Mouse (Mus musculus): ENCODE measurements around the gene Pnldc1.
"Not testable (repeated sequence)": the region's sequence is repeated elsewhere in the genome, so short reads cannot be mapped to it uniquely, and the experiment has no call there.

Gene Pnldc1

DNA sequence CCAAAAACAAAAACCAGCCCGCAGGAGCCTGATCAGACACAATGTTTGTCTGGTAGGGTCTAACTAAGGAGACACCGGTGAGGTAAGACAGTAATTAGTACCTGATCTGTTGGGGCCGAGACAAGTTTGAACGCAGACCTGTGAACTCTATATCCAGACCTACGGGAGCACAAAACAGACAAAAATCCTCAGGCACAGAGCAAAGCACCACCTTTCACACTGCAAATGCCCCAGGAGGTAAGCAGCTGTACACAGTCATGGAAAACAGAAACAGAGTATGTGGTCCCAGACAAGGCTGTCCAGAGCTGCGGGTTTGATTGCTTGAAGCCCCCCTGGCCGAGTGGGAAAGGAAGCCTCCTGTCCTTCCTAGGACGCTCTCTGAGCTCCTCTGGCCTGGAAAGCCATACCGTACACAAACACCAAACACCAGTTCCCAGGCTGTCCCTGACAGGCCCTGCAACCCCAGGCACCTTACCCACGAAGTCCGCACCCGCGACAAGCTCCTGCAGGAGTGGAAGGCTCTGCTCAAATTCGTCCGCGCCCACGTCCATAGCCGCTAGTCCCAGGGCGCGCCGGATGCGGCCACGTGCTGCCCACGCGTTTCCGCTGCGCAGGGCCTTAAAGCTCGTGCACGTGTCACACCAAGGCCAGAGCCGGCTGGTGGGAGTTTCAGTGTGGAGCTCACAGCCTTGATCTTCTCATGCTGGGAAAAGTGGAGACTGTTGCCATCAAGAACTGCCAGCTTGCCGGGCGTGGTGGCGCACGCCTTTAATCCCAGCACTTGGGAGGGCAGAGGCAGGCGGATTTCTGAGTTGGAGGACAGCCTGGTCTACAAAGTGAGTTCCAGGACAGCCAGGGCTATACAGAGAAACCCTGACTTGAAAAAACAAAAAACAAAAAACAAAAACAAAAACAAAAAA, at the start of gene Pnldc1:
Gene Pnldc1, minus strand, starts transcription at position 870 of the 920 bp plus-strand sequence.
- no peak for DNase-seq (ENCODE audit: low spot score in 2 of 2)

DNA sequence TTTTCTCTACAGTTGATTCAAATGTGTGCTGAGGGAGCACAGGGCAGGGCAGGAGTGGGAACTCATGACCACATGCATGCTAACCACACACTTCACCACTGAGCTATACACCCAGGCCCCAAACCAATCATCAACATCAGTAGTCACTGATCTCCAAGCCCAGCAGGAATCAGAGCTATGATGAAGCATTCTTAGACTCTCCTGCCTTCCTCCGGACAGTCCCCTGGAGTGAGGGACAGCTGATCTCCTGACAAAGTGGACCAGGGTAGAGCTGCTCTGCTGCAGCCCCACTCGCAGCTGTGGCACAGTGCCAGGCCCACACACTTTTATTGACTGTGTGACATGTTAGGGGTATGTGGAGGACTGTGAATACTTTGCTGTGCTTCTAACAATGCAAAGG, 49.3 kb upstream of the Pnldc1 start:
- not testable (repeated sequence) for DNase-seq (ENCODE audit: low spot score in 2 of 2)

- no peak for DNase-seq (ENCODE audit: low spot score in 2 of 2)
Observed at GRCm38 (mm10) chr17:12956664-12957063, 46.6 kb upstream of the Pnldc1 start.

GRCm38 (mm10) chr17:12949669-12950068, 39.6 kb upstream of the Pnldc1 start:
- DNase-seq (ENCODE audit: low spot score in 2 of 2) = no peak

DNA sequence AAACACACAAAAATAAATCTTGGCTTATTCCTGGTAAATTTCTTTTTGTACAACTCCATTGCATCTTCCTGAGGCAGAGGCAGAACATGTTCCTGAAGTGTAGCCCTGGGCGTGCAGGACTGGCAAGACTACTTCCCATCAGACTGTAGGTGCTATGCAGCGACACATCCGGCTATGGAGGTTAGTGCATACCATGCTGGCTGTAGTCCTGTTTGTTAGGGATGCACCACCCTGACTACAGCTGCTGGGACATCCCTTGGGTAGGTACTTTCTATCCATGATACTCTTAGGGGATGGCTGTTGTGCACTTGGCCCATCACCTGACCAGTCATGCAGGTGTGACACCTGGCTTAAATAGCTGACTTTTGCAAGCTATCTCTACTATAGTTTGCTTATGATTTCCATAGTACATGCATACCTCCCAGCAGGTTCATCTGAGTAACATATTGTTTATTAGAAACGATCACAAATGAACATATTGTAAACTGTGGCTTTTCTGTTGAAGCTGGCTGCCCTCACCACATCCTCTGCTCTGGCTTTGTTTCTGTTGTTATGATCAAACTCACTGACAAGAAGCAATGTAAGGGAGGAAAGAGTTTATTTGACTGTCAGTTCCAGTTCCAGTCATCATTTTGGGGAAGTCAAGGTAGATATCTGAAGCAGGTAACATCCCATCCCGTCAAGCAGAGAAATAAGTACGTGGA, 32.6 kb upstream of the Pnldc1 start:
- no peak for DNase-seq (ENCODE audit: low spot score in 2 of 2)

- no peak for DNase-seq (ENCODE audit: low spot score in 2 of 2)
Observed at GRCm38 (mm10) chr17:12941543-12942260, 31.7 kb upstream of the Pnldc1 start.

DNA sequence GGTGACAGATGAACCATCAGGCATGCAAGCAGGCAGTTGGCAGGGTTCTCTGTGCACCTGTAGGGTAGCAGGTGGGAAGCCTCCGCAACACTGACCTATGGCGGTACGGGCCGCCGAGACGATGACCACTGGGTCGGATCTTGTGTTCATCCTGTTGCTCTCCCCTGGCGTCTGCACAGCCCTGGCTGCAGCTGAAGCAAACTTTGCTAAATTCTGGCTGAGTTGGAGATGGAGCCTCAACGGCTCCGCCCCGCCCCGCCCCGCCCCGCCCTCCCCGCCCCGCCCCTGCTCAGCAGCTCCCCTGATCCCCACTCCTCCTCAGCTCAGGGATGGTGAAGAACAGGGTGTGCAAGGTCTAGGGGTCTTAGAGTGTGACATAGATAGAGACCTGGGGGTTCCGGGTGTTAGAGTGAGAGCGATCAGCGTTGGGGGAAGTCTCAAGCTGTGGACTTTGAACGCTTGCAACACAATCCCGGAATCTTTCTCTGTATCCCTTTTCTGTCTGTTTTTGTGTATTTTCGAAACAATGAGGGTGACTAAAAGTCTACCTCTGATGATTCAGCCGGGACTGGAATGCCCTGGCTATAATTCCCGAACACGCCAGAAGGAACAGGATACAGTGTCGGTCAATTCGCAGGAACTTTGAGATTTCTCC, 30.2 kb upstream of the Pnldc1 start, which contains the start of gene Acat3:
Gene Acat3, minus strand, starts transcription at position 450 of the 655 bp plus-strand sequence.
- DNase-seq (ENCODE audit: low spot score in 2 of 2) = no peak

GRCm38 (mm10) chr17:12939377-12940148, 29.5 kb upstream of the Pnldc1 start:
- DNase-seq (ENCODE audit: low spot score in 2 of 2) = not testable (repeated sequence)

- DNase-seq (ENCODE audit: low spot score in 2 of 2) = no peak
Observed at GRCm38 (mm10) chr17:12938077-12938476, 28.0 kb upstream of the Pnldc1 start.

DNA sequence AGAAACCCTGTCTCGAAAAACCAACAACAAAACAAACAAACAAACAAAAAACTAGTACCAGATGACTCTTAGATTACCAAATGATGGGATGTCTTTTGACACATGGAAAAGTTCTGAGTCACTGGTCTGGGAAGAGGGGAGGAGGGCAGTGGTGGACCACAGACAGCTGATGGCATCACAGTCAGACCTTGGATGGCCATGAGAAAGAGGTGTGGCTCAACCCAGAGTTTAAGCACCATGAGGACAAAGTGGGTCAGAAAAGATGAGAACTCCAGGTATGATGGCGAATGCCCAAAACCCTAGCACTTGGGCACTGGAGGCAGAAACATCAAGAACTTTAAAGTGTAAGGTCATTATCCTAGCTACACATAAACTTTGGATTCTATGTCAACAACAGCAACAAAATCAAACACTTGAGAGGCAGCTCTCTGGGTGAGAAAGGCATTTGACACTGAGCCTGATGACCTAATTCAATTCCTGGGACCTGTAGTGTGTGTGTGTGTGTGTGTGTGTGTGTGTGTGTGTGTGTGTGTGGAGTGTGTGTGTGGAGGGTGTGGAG, 27.5 kb upstream of the Pnldc1 start:
- no peak for DNase-seq (ENCODE audit: low spot score in 2 of 2)

- DNase-seq (ENCODE audit: low spot score in 2 of 2) = no peak
Observed at GRCm38 (mm10) chr17:12935719-12936118, 25.7 kb upstream of the Pnldc1 start.

GRCm38 (mm10) chr17:12931576-12931975, 21.5 kb upstream of the Pnldc1 start:
- DNase-seq (ENCODE audit: low spot score in 2 of 2) = not testable (repeated sequence)

DNA sequence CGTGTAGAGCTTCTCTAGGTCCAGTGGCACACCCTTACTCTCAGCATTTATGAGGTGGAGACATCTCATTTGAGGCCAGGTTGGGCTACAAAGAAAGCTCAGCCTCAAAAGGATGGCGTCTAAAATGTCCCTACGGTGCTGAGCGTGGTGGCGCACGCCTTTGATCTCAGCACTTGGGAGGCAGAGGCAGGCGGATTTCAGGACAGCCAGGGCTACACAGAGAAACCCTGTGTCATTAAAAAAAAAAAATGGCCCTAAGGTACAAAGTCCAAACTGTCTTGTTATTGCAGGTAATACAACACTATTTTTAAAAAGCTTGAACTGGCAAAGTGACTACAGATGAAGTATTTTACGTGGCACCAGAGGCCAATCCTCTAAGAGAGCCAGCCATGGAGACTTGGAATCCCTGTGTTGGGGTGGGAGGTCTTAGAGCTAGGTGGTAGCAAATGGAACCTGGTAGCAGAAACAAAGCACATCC, 15.7 kb upstream of the Pnldc1 start:
- no peak for DNase-seq (ENCODE audit: low spot score in 2 of 2)

- no peak for DNase-seq (ENCODE audit: low spot score in 2 of 2)
Observed at GRCm38 (mm10) chr17:12925001-12925400, 15.0 kb upstream of the Pnldc1 start.

DNA sequence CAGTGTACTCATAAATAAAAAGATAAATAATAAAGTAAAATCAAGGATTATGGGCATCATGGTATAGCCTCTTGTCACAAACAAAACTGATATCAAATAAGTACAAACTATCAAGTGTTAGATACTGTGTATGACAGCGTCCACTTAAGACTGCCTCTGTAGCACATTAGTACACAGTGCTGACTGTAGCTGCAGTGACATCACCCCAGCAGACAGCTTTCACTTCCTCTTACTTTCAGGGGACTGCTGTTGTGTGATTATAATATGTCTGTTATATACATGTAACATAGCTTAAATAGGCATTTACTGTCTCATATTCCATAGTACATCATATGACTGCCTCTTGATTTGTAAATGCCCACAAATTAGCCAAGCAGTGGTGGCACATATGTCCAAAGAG, 11.0 kb upstream of the Pnldc1 start:
- no peak for DNase-seq (ENCODE audit: low spot score in 2 of 2)

- DNase-seq (ENCODE audit: low spot score in 2 of 2) = peak; percentile 58 to 69
Observed at GRCm38 (mm10) chr17:12916588-12917380, 6.8 kb upstream of the Pnldc1 start.

GRCm38 (mm10) chr17:12915881-12916583, 6.0 kb upstream of the Pnldc1 start, which contains the start of gene Mrpl18:
Gene Mrpl18 (minus strand): TSS chr17:12916345.
- DNase-seq (ENCODE audit: low spot score in 2 of 2) = peak; percentile 100

DNA sequence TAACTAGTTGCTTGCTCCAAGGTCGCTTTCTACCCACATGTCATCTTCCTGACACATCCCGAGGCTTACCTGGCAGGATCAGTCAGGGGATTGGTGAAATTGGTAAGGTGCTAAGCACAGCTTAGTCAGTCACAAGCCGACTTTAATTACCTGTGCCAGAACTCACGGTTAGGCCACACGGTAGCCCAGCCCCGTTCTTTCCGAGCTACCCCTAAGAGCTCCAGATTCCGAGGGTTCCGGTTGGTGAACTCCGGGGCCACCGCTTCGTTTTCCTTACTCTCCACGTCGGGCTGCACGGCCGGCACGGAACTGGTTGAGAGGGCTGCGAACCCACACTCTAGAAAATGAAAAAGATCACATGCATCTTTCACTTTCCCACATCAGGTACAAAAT, 5.5 kb upstream of the Pnldc1 start, which contains the start of gene Tcp1:
Gene Tcp1, plus strand, starts transcription at position 214 of the 393 bp plus-strand sequence.
- peak; percentile 46 to 47 for DNase-seq (ENCODE audit: low spot score in 2 of 2)

DNA sequence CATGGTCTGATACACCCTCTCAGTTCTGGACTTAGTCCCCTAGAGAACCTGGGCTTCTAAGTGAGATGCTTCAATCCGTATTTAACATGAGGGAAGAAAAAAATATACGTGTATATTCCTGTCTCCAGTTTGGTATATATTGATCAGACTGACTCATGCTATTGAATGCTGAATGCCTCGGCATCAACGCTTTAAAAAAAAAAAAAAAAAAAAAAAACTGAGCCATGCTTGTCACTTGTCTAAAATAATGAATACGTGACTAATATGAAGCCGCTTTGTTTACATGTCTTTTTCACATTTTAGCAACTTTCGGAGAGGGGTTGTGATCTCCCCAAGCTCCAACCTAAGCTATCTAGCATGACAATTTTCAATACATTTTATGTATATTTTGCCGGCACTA, 361 bp upstream of the Pnldc1 start:
- DNase-seq (ENCODE audit: low spot score in 2 of 2) = no peak
